In the genomic region with DNA sequence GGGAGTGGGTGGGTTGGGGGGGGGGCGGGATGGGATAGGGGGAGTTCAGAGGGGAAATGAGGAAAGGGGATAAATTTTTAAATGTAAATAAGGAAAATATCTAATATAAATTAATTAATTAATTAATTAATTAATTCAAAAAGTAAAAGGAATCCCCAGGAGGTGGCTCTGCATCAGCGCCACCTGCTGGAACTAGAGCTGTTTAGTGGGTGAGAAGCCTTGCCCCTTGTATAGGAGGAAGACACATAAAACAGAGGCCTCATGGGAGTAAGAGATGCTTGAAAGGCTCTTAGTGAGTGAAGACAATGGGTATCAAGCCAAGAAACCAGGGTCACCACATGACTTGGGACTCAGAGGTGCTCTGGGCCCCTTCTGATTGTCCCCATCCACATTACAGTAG, we compare ENCODE assay signal across 30 mouse cellular contexts. TPM values are rescaled to one million over a fixed set of nuclear protein-coding genes. Genes with fewer than 3 reads are reported as not detected.
DNase-seq lines count a peak whose midpoint lies in the region; ATAC-seq and TF ChIP-seq lines count a peak whose summit lies in the region.
"Had no signal": no experiment of that assay in that cellular context is flagged by ENCODE, and none has a peak within 500 bp of the region (broad histone marks: within the 10 kb centered on the region; RNA-seq: fewer than 3 reads in every experiment).

No protein-coding gene starts in this region.

- ATAC-seq in liver, postnatal 0 days: no peak
- ATAC-seq in liver, embryonic 11.5 days (replicated peaks; ENCODE audit: low FRiP score): no peak
- ATAC-seq in stomach, postnatal 0 days (ENCODE audit: low FRiP score, low TSS enrichment): no peak
- ATAC-seq in midbrain, embryonic 15.5 days (replicated peaks): no peak
- ATAC-seq: activated CD4-positive, CD25-positive, alpha-beta regulatory T cell, adult 4 months; intestine, embryonic 15.5 days; Patski had no signal

- no peaks in the 10 kb centered on the region for H3K4me1 ChIP-seq in liver, postnatal 0 days (ENCODE audit: insufficient read depth)
- no peaks in the 10 kb centered on the region for H3K4me1 ChIP-seq in liver, embryonic 11.5 days (replicated peaks; ENCODE audit: control insufficient read depth, insufficient read depth, low read length)
- H3K4me1 ChIP-seq in ES-Bruce4 (ENCODE audit: control insufficient read depth, insufficient read depth, low read length): no peaks in the 10 kb centered on the region
- H3K4me1 ChIP-seq in stomach, postnatal 0 days (replicated peaks; ENCODE audit: control insufficient read depth, insufficient read depth): no peaks in the 10 kb centered on the region
- H3K4me1 ChIP-seq in midbrain, embryonic 15.5 days: no peaks in the 10 kb centered on the region
- H3K4me1 ChIP-seq: embryonic facial prominence, embryonic 10.5 days; heart, embryonic 12.5 days; hindbrain, embryonic 13.5 days; intestine, embryonic 15.5 days; kidney, embryonic 15.5 days; limb, embryonic 15.5 days; lung, embryonic 15.5 days; neural tube, embryonic 12.5 days had no signal

- no peaks in the 10 kb centered on the region for H3K36me3 ChIP-seq in liver, postnatal 0 days (replicated peaks; ENCODE audit: insufficient read depth, low read length)
- H3K36me3 ChIP-seq in liver, embryonic 11.5 days (ENCODE audit: control insufficient read depth, insufficient read depth, low read length): no peaks in the 10 kb centered on the region
- H3K36me3 ChIP-seq in ES-Bruce4 (ENCODE audit: control insufficient read depth, insufficient read depth, low read length, poor library complexity, severe bottlenecking): no peaks in the 10 kb centered on the region
- no peaks in the 10 kb centered on the region for H3K36me3 ChIP-seq in stomach, postnatal 0 days (ENCODE audit: control insufficient read depth, insufficient read depth, low read length)
- H3K36me3 ChIP-seq in midbrain, embryonic 15.5 days (replicated peaks): no peaks in the 10 kb centered on the region
- H3K36me3 ChIP-seq: embryonic facial prominence, embryonic 10.5 days; heart, embryonic 12.5 days; hindbrain, embryonic 13.5 days; intestine, embryonic 15.5 days; kidney, embryonic 15.5 days; limb, embryonic 15.5 days; lung, embryonic 15.5 days; neural tube, embryonic 12.5 days had no signal

- H3K27ac ChIP-seq in liver, postnatal 0 days (ENCODE audit: low read depth): no peak overlapping the region
- H3K27ac ChIP-seq in liver, embryonic 11.5 days (ENCODE audit: low read depth, low read length): no peak overlapping the region
- no peak overlapping the region for H3K27ac ChIP-seq in ES-Bruce4 (ENCODE audit: insufficient read depth, low read length)
- no peak overlapping the region for H3K27ac ChIP-seq in stomach, postnatal 0 days (replicated peaks)
- no peak overlapping the region for H3K27ac ChIP-seq in midbrain, embryonic 15.5 days
- H3K27ac ChIP-seq: embryonic facial prominence, embryonic 10.5 days; hindbrain, embryonic 13.5 days; intestine, embryonic 15.5 days; kidney, embryonic 15.5 days; limb, embryonic 15.5 days; lung, embryonic 15.5 days; neural tube, embryonic 12.5 days had no signal

- intact Hi-C loops in heart, postnatal 14 days (cut with DNase I): no loop called here

- DNase-seq in liver, postnatal 0 days: no peak
- no peak for DNase-seq in liver, embryonic 11.5 days (ENCODE audit: low spot score)
- peak; percentile 52 for DNase-seq in A20 (ENCODE audit: low read depth, low spot score)
- DNase-seq in stomach, postnatal 0 days (ENCODE audit: low spot score): no peak
- no peak for DNase-seq in heart, postnatal 14 days
- DNase-seq: adrenal gland, postnatal 10 days; cerebellum, adult 9-10 months; spleen, adult 18-20 months had no signal

- WGBS in liver, postnatal 0 days (ENCODE audit: insufficient replicate concordance): 87% methylated on average over 2 of the region's 2 CpGs
- WGBS in liver, embryonic 11.5 days: 77% methylated on average over 2 of the region's 2 CpGs
- 86% methylated on average over 2 of the region's 2 CpGs for WGBS in stomach, postnatal 0 days
- WGBS in midbrain, embryonic 15.5 days: 69% methylated on average over 2 of the region's 2 CpGs

- H3K9ac ChIP-seq in liver, postnatal 0 days (replicated peaks): no peak overlapping the region
- no peak overlapping the region for H3K9ac ChIP-seq in liver, embryonic 11.5 days (ENCODE audit: low read depth, low read length)
- H3K9ac ChIP-seq in ES-Bruce4 (ENCODE audit: low read depth, poor library complexity, severe bottlenecking): no peak overlapping the region
- no peak overlapping the region for H3K9ac ChIP-seq in stomach, postnatal 0 days (ENCODE audit: low read length)
- H3K9ac ChIP-seq in midbrain, embryonic 15.5 days: no peak overlapping the region
- H3K9ac ChIP-seq: heart, embryonic 12.5 days; hindbrain, embryonic 13.5 days; intestine, embryonic 15.5 days; kidney, embryonic 15.5 days; limb, embryonic 15.5 days; lung, embryonic 15.5 days; neural tube, embryonic 12.5 days had no signal

- no peaks in the 10 kb centered on the region for H3K9me3 ChIP-seq in liver, postnatal 0 days (ENCODE audit: low read length)
- H3K9me3 ChIP-seq in liver, embryonic 11.5 days (ENCODE audit: control insufficient read depth, low read length): no peaks in the 10 kb centered on the region
- no peaks in the 10 kb centered on the region for H3K9me3 ChIP-seq in ES-Bruce4 (replicated peaks; ENCODE audit: control insufficient read depth, insufficient read depth, low read length, poor library complexity, severe bottlenecking)
- H3K9me3 ChIP-seq in stomach, postnatal 0 days (ENCODE audit: control insufficient read depth, low read length): no peaks in the 10 kb centered on the region
- no peaks in the 10 kb centered on the region for H3K9me3 ChIP-seq in midbrain, embryonic 15.5 days
- H3K9me3 ChIP-seq: embryonic facial prominence, embryonic 10.5 days; heart, embryonic 12.5 days; hindbrain, embryonic 13.5 days; intestine, embryonic 15.5 days; kidney, embryonic 15.5 days; limb, embryonic 15.5 days; lung, embryonic 15.5 days; neural tube, embryonic 12.5 days had no signal

- TF ChIP-seq EP300 in liver, postnatal 0 days (IDR thresholded peaks at IDR 0.05; ENCODE audit: low read depth): no peak
- TF ChIP-seq EP300 in ES-Bruce4 (IDR thresholded peaks at IDR 0.05; ENCODE audit: insufficient read depth, low read depth, low read length): no peak
- no peak for TF ChIP-seq EP300 in stomach, postnatal 0 days (optimal IDR thresholded peaks at IDR 0.05)

- H3K4me3 ChIP-seq in liver, postnatal 0 days (ENCODE audit: low read depth, low read length): no peak overlapping the region
- no peak overlapping the region for H3K4me3 ChIP-seq in liver, embryonic 11.5 days (ENCODE audit: low read depth, low read length)
- no peak overlapping the region for H3K4me3 ChIP-seq in ES-Bruce4 (ENCODE audit: low read depth, low read length)
- no peak overlapping the region for H3K4me3 ChIP-seq in stomach, postnatal 0 days (ENCODE audit: low read depth, low read length)
- H3K4me3 ChIP-seq in midbrain, embryonic 15.5 days: no peak overlapping the region
- H3K4me3 ChIP-seq: embryonic facial prominence, embryonic 10.5 days; heart, embryonic 12.5 days; hindbrain, embryonic 13.5 days; intestine, embryonic 15.5 days; kidney, embryonic 15.5 days; limb, embryonic 15.5 days; lung, embryonic 15.5 days; neural tube, embryonic 12.5 days had no signal

- H3K27me3 ChIP-seq in liver, postnatal 0 days (ENCODE audit: insufficient read depth, low read length): no peaks in the 10 kb centered on the region
- H3K27me3 ChIP-seq in liver, embryonic 11.5 days (replicated peaks; ENCODE audit: control insufficient read depth, insufficient read depth, low read length): no peaks in the 10 kb centered on the region
- H3K27me3 ChIP-seq in ES-Bruce4 (ENCODE audit: control insufficient read depth, insufficient read depth, low read length, poor library complexity, severe bottlenecking): no peaks in the 10 kb centered on the region; the same call in 1 of the 2 replicates
- no peaks in the 10 kb centered on the region for H3K27me3 ChIP-seq in stomach, postnatal 0 days (ENCODE audit: control insufficient read depth, insufficient read depth, low read length)
- H3K27me3 ChIP-seq in midbrain, embryonic 15.5 days (replicated peaks): no peaks in the 10 kb centered on the region
- H3K27me3 ChIP-seq: hindbrain, embryonic 13.5 days; intestine, embryonic 15.5 days; kidney, embryonic 15.5 days; limb, embryonic 15.5 days; lung, embryonic 15.5 days had no signal

- TF ChIP-seq CTCF in liver, postnatal 0 days (IDR thresholded peaks at IDR 0.05; ENCODE audit: low read depth): 0 out of 2 replicates have a peak, but pooled peaks have one; percentile 4
- peak; percentile 6 for TF ChIP-seq CTCF in ES-Bruce4 (IDR thresholded peaks at IDR 0.05; ENCODE audit: low read depth, low read length)
- peak; percentile 41 for TF ChIP-seq CTCF in stomach, postnatal 0 days (IDR thresholded peaks at IDR 0.05; ENCODE audit: low read depth)

- TF ChIP-seq POLR2A in ES-Bruce4 (IDR thresholded peaks at IDR 0.05; ENCODE audit: insufficient read depth, low read length): no peak

- H3K4me2 ChIP-seq in liver, postnatal 0 days (ENCODE audit: low read depth, low read length): no peak overlapping the region
- H3K4me2 ChIP-seq in liver, embryonic 11.5 days: no peak overlapping the region
- no peak overlapping the region for H3K4me2 ChIP-seq in stomach, postnatal 0 days (replicated peaks; ENCODE audit: low read depth)
- H3K4me2 ChIP-seq in midbrain, embryonic 15.5 days: no peak overlapping the region
- H3K4me2 ChIP-seq: heart, embryonic 12.5 days; hindbrain, embryonic 13.5 days; intestine, embryonic 15.5 days; kidney, embryonic 15.5 days; limb, embryonic 15.5 days; lung, embryonic 15.5 days; midbrain, embryonic 11.5 days; neural tube, embryonic 12.5 days had no signal

RNA-seq across cellular contexts. Expression of a gene that starts 5.9 kb away (rescaled TPM):
- 0.25 TPM in 1 of 2 replicates, not detected in the other for polyA plus RNA-seq in liver, postnatal 0 days (2015; fragmentation: Nextera tagmentation; extraction: Ambion mirVana)
- polyA plus RNA-seq in liver, embryonic 11.5 days (2014; fragmentation: Nextera tagmentation; extraction: Ambion mirVana): 0.70 and 0.86 TPM in 2 replicates
- polyA plus RNA-seq in ES-Bruce4 (2011; ENCODE audit: insufficient read depth, insufficient read length, low read depth, missing spikeins): not detected in 2 replicates
- polyA plus RNA-seq in stomach, postnatal 0 days (2015; fragmentation: Nextera tagmentation; extraction: Ambion mirVana): 3.1 and 3.7 TPM in 2 replicates
- not detected for total RNA-seq in heart, postnatal 14 days (2021)
- polyA plus RNA-seq in midbrain, embryonic 15.5 days (2015; fragmentation: Nextera tagmentation; extraction: Ambion mirVana): 12.2 and 13.4 TPM in 2 replicates
- total RNA-seq: common myeloid progenitor, adult 5-6 weeks; gastrocnemius, adult 8-10 months; granulocyte monocyte progenitor cell, adult 5-6 weeks; heart, postnatal 25 days had no signal
- polyA plus RNA-seq: activated CD4-positive, CD25-positive, alpha-beta regulatory T cell, adult 4 months; limb, embryonic 15.5 days; Patski had no signal

RNA-seq across cellular contexts. Expression of a gene that starts 13.1 kb away (rescaled TPM):
- not detected in 2 replicates for polyA plus RNA-seq in liver, postnatal 0 days (2015; fragmentation: Nextera tagmentation; extraction: Ambion mirVana)
- not detected in 2 replicates for polyA plus RNA-seq in liver, embryonic 11.5 days (2014; fragmentation: Nextera tagmentation; extraction: Ambion mirVana)
- not detected in 2 replicates for polyA plus RNA-seq in ES-Bruce4 (2011; ENCODE audit: insufficient read depth, insufficient read length, low read depth, missing spikeins)
- polyA plus RNA-seq in stomach, postnatal 0 days (2015; fragmentation: Nextera tagmentation; extraction: Ambion mirVana): not detected in 2 replicates
- not detected for total RNA-seq in heart, postnatal 14 days (2021)
- not detected in 2 replicates for polyA plus RNA-seq in midbrain, embryonic 15.5 days (2015; fragmentation: Nextera tagmentation; extraction: Ambion mirVana)
- total RNA-seq: adrenal gland, postnatal 10 days; common myeloid progenitor, adult 5-6 weeks; gastrocnemius, adult 8-10 months; granulocyte monocyte progenitor cell, adult 5-6 weeks; heart, postnatal 25 days; left cerebral cortex, adult 18-20 months; left cerebral cortex, postnatal 36 days had no signal
- polyA plus RNA-seq: activated CD4-positive, CD25-positive, alpha-beta regulatory T cell, adult 4 months; embryonic facial prominence, embryonic 10.5 days; forebrain, embryonic 11.5 days; hindbrain, embryonic 13.5 days; intestine, embryonic 15.5 days; kidney, embryonic 15.5 days; large intestine, adult 2 months; limb, embryonic 15.5 days; lung, embryonic 15.5 days; midbrain, embryonic 11.5 days; neural tube, embryonic 12.5 days; Patski; stomach, embryonic 14.5 days had no signal

RNA-seq across cellular contexts. Expression of a gene that starts 18.9 kb away (rescaled TPM):
- not detected in 2 replicates for polyA plus RNA-seq in liver, postnatal 0 days (2015; fragmentation: Nextera tagmentation; extraction: Ambion mirVana)
- polyA plus RNA-seq in liver, embryonic 11.5 days (2014; fragmentation: Nextera tagmentation; extraction: Ambion mirVana): not detected in 2 replicates
- polyA plus RNA-seq in ES-Bruce4 (2011; ENCODE audit: insufficient read depth, insufficient read length, low read depth, missing spikeins): not detected in 2 replicates
- polyA plus RNA-seq in stomach, postnatal 0 days (2015; fragmentation: Nextera tagmentation; extraction: Ambion mirVana): not detected in 2 replicates
- total RNA-seq in heart, postnatal 14 days (2021): not detected
- not detected in 2 replicates for polyA plus RNA-seq in midbrain, embryonic 15.5 days (2015; fragmentation: Nextera tagmentation; extraction: Ambion mirVana)
- total RNA-seq: adrenal gland, postnatal 10 days; common myeloid progenitor, adult 5-6 weeks; gastrocnemius, adult 8-10 months; granulocyte monocyte progenitor cell, adult 5-6 weeks; heart, postnatal 25 days; left cerebral cortex, adult 18-20 months; left cerebral cortex, postnatal 36 days had no signal
- polyA plus RNA-seq: activated CD4-positive, CD25-positive, alpha-beta regulatory T cell, adult 4 months; embryonic facial prominence, embryonic 10.5 days; heart, embryonic 12.5 days; hindbrain, embryonic 13.5 days; intestine, embryonic 15.5 days; kidney, embryonic 15.5 days; large intestine, adult 2 months; limb, embryonic 15.5 days; lung, embryonic 15.5 days; midbrain, embryonic 11.5 days; neural tube, embryonic 12.5 days; Patski; stomach, embryonic 14.5 days had no signal

RNA-seq across cellular contexts. Expression of a gene that starts 22.9 kb away (rescaled TPM):
- not detected in 2 replicates for polyA plus RNA-seq in liver, postnatal 0 days (2015; fragmentation: Nextera tagmentation; extraction: Ambion mirVana)
- not detected in 2 replicates for polyA plus RNA-seq in liver, embryonic 11.5 days (2014; fragmentation: Nextera tagmentation; extraction: Ambion mirVana)
- not detected in 2 replicates for polyA plus RNA-seq in ES-Bruce4 (2011; ENCODE audit: insufficient read depth, insufficient read length, low read depth, missing spikeins)
- not detected in 2 replicates for polyA plus RNA-seq in stomach, postnatal 0 days (2015; fragmentation: Nextera tagmentation; extraction: Ambion mirVana)
- not detected for total RNA-seq in heart, postnatal 14 days (2021)
- not detected in 2 replicates for polyA plus RNA-seq in midbrain, embryonic 15.5 days (2015; fragmentation: Nextera tagmentation; extraction: Ambion mirVana)
- total RNA-seq: adrenal gland, postnatal 10 days; common myeloid progenitor, adult 5-6 weeks; gastrocnemius, adult 8-10 months; granulocyte monocyte progenitor cell, adult 5-6 weeks; heart, postnatal 25 days; left cerebral cortex, adult 18-20 months; left cerebral cortex, postnatal 36 days had no signal
- polyA plus RNA-seq: activated CD4-positive, CD25-positive, alpha-beta regulatory T cell, adult 4 months; embryonic facial prominence, embryonic 10.5 days; forebrain, embryonic 11.5 days; heart, embryonic 12.5 days; hindbrain, embryonic 13.5 days; intestine, embryonic 15.5 days; kidney, embryonic 15.5 days; large intestine, adult 2 months; limb, embryonic 15.5 days; lung, embryonic 15.5 days; midbrain, embryonic 11.5 days; neural tube, embryonic 12.5 days; Patski; stomach, embryonic 14.5 days had no signal

RNA-seq across cellular contexts. Expression of a gene that starts 33.2 kb away (rescaled TPM):
- not detected in 2 replicates for polyA plus RNA-seq in liver, postnatal 0 days (2015; fragmentation: Nextera tagmentation; extraction: Ambion mirVana)
- not detected in 2 replicates for polyA plus RNA-seq in liver, embryonic 11.5 days (2014; fragmentation: Nextera tagmentation; extraction: Ambion mirVana)
- not detected in 2 replicates for polyA plus RNA-seq in ES-Bruce4 (2011; ENCODE audit: insufficient read depth, insufficient read length, low read depth, missing spikeins)
- polyA plus RNA-seq in stomach, postnatal 0 days (2015; fragmentation: Nextera tagmentation; extraction: Ambion mirVana): 0.04 TPM in 1 of 2 replicates, not detected in the other
- total RNA-seq in heart, postnatal 14 days (2021): not detected
- polyA plus RNA-seq in midbrain, embryonic 15.5 days (2015; fragmentation: Nextera tagmentation; extraction: Ambion mirVana): 0.04 TPM in 1 of 2 replicates, not detected in the other
- total RNA-seq: adrenal gland, postnatal 10 days; common myeloid progenitor, adult 5-6 weeks; gastrocnemius, adult 8-10 months; granulocyte monocyte progenitor cell, adult 5-6 weeks; heart, postnatal 25 days; left cerebral cortex, adult 18-20 months; left cerebral cortex, postnatal 36 days had no signal
- polyA plus RNA-seq: embryonic facial prominence, embryonic 10.5 days; forebrain, embryonic 11.5 days; hindbrain, embryonic 13.5 days; intestine, embryonic 15.5 days; kidney, embryonic 15.5 days; large intestine, adult 2 months; limb, embryonic 15.5 days; lung, embryonic 15.5 days; midbrain, embryonic 11.5 days; neural tube, embryonic 12.5 days; Patski; stomach, embryonic 14.5 days had no signal
